Mouse (Mus musculus): ENCODE data around the gene Six2.

Gene Six2

GRCm38 (mm10) chr17:85688236-85688910 is at the start of gene Six2:
TSS of gene Six2 (minus strand) at chr17:85688274.
- peak; percentile 62 for DNase-seq (ENCODE audit: inconsistent ontology term)

DNA sequence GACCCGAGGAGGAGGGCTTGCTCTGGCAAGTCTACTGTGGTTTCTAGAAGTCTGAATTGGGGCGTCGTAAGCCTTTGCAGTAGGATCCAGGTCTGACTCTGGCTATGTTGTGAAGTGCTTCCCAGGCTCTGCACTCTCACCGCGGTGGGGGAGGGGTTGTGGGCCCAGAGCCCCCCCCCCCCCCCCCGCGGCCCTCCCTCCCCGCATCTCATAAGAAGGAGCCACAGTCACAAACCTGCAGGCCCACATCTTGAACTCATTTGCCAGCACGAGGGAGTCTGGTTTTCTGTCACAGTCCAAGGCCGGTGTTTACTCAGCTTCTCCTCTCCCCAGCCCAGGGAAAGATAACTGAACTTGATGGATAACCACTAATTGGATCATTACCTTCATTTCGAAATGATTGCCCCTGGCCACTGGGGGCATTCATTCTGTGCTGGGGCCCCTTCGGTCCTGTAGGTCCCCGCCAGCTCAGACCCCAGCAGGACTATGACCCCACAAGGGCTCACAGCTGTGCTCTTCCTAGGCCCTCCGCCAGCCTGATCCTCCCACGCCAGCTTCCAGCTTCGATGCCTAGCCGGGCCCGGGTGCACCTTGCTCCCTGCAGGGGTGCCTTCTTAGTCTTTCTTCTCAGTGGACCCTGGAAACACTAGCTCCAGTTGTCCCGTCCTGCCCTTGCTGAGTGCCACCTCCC is 49.2 kb upstream of the Six2 start:
- no peak for DNase-seq (ENCODE audit: inconsistent ontology term)

GRCm38 (mm10) chr17:85731329-85731728 is 43.3 kb upstream of the Six2 start:
- no peak for DNase-seq (ENCODE audit: inconsistent ontology term)

- no peak for DNase-seq (ENCODE audit: inconsistent ontology term)
Measured at GRCm38 (mm10) chr17:85730231-85731015, 42.3 kb upstream of the Six2 start.

DNA sequence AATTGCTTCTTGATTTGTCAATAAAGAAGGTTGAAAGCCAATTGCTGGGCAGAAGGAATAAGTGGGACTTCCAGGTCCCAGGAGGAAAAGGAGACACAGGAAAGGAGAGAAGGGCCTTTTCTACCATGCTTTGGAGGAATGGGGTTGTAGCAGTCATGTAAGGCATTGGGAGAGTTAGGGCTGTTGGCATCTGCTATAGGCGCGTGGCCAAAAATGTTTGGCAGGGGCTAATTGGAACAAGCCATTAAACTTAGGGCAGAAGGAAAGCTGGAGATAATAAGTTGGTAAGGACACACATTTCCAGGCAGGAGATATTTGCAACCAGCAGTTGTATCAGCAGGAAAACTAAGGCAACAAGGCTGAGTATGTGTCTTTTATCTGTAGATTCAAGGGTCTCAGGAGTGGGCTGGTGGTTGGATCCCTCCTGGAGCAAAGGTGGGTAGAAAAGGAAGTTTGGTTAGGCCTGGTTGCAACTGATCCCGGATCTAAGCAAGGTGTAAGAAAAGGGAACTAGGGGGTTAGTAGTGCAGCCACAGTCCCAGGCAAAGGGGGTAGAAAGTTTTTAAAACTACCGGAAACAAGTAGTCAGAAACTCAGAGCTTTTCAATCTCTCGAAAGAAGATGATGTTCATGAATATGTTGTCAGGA is 40.1 kb upstream of the Six2 start:
- DNase-seq (ENCODE audit: inconsistent ontology term), result peak; percentile 22

DNA sequence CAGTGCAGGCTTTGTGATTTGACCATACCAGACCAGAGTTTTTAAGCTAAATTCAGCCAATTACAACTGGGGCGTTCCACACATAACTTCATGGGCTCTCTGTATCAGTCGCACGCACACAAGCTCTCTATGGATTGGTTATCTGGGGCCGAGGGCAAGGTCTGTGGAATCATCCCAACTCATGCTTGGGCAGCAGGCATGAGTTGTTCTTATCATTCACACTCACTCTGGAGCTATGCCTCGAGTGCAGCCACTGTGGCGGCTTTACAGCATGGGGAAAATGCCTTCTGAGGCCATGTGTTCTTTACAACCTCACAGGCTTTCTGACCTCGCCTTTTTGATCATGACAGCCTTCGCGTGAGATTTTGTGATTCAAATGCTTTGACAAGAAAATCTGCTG is 37.9 kb upstream of the Six2 start:
- DNase-seq (ENCODE audit: inconsistent ontology term), result no peak

DNA sequence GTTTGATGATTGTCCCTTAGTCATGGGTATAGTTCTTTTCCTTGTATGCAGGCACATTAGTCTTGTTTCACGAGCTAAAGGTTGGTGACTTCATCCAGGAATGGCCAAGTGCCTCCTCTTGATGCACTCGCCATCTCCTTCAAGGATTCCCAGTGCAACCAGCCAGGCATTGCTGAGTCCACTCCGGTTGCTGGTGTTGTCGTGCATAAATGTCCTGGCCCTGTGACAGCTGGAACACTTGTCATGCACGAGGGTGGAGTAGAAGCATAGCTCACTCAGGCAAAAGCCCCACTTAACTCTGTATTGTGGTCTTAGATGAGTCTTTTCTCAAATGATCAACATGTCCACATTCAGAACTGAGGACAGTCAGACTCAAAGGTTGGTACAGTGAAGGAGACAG is 35.1 kb upstream of the Six2 start:
- DNase-seq (ENCODE audit: inconsistent ontology term), result no peak

DNA sequence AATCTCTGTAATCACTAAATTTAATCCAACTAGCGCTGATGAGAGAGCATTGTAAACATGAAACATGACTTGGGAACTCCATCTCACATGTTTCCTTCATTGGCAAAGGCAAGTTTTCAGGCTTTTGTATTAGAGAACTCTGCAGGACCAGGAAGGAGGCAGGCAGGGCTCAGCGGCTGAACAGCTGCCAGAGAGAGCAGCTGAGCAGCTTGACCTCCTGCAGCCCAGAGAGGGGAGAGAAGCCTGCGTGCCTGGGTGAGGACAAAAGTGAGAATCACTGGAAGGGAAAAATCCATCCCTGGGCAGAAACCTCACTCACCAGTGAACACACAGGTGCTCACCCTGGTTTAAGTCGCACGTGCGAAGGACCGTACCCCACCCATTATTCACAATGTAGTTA is 29.2 kb upstream of the Six2 start:
- no peak for DNase-seq (ENCODE audit: inconsistent ontology term)

GRCm38 (mm10) chr17:85715784-85716183 is 27.7 kb upstream of the Six2 start:
- DNase-seq (ENCODE audit: inconsistent ontology term), result no peak

DNA sequence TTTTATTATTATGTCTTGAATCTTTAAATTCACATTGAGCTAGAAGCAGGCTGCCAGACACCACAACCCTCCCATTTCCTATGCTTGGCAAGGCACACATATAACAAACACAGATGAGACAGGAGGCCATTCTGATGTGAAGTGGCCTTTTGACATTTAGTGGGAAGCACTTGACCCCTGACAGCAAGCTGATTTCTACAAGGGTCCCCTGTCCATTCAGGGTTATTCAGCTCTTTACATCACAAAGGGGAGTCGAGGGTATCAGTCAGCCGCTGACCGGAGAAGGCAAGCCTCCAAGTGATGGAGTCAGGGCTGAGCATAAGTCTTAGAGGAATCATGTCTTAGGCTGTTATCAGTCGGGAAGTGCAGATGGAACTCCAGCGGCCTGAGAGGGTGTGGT is 26.3 kb upstream of the Six2 start:
- no peak for DNase-seq (ENCODE audit: inconsistent ontology term)

DNA sequence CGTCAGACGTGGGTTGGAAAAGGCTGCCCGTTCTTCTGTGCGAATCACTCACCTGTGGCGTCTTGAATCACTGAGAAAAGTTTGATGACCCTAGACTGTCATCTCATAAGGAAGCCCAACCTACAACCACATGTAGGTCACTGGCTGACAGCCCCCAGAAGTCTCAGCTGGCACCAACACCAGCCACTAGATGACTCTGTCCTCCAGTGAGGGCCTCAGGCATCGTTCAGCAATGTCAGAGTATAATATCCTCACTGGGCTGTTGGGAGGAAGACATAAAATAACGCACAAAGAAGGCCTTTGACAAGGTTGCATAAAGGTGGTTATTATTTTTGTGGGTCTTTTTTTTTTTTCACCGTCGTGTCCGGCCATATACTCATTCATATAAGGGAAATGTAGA is 24.8 kb upstream of the Six2 start:
- DNase-seq (ENCODE audit: inconsistent ontology term), result no peak

DNA sequence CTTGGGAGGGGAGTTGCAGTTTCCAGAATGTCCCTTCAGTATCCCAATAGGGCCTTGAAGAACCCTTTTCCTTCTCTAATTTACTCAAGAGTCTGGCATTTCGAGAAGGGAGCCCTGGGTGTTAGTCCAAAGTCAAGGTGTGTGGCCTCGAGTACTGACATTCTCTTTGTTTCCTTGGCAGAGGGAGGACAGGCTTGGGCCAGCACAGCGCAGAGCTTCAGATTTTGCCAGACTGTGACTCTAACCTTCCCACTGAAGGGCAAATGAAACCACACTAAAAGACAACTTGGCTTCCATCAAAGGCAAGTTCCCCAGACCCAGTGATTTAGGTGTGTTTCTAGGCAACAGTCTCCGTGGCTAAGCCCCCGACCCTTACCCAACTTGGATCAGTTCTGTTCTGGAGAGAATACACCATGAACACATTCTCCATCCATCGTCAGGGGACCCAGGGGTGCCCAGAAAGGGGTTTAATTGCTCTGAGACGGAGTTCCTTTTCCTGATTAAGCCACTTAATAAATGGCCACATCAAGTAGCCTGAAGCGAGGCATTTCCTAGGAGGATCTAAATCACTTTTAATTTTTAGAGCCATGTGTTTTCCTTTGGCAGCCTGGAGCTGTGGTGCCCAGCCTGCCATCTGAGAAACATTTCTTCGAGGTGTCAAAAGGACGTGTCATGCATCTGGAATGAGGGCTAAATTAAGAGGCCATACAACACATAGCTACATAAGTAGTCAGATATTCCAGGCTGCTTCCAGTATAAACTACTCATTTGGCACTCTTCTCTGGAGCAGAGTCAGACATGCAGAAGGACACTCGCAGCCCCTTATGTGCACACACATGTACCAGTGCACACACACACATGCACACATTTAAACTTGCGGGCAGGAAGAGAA is 16.5 kb upstream of the Six2 start:
- no peak for DNase-seq (ENCODE audit: inconsistent ontology term)

GRCm38 (mm10) chr17:85700028-85700427 is 12.0 kb upstream of the Six2 start:
- DNase-seq (ENCODE audit: inconsistent ontology term), result no peak

DNA sequence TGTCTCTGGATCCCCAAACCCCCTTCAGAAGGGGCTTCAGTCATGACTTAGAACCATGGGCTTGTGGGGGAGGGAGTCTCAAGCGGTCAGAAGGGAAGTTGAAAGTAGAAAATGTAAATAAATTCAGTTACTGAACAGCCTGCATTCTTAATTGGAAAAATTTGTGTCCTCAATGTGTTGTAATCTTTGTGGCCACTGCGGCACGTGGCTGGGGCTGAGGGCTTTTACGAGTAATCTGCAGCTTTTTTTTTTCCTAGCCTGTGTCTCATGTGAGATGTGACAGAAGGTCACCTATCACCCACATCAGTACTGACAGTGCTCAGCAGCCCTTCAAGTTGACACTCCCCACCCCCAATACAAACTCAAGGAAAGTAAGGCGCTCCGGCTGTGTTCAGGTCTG is 10.6 kb upstream of the Six2 start:
- no peak for DNase-seq (ENCODE audit: inconsistent ontology term)

DNA sequence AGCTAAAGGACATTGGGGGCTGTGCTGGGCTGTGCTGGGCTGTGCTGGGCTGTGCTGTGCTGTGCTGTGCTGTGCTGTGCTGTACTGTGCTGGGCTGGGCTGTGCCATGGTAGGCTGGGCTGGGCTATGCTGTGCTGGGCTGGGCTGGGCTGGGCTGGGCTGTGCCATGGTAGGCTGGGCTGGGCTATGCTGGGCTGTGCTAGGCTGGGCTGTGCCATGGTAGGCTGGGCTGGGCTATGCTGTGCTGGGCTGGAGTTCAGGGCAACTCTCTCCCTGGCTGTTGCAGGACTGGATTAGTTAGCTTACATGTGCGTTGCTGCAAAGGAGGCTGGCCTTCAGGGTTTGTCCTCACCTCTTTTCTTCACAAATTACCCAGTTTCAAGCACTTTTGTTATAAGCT is 9.9 kb upstream of the Six2 start:
- DNase-seq (ENCODE audit: inconsistent ontology term), result no peak

GRCm38 (mm10) chr17:85694499-85694898 is 6.4 kb upstream of the Six2 start:
- DNase-seq (ENCODE audit: inconsistent ontology term), result no peak

DNA sequence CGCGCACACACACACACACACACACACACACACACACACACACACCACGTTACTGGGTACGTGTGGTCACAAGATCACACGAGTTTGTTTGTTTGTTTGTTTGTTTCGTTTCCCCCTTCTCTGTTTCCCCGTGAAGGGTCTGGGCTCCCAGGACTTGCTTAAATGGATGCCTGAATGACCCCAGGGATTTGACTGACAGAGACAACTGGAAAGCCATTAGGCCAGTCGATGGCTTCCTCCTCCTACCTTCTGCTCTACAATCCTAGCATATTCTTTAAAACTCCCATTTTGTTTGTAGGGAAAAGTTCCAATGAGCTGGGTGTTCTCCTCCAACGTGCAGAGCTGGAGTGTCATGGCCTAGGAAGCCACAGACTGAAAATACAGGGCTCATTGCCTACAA is 5.0 kb upstream of the Six2 start:
- no peak for DNase-seq (ENCODE audit: inconsistent ontology term)

GRCm38 (mm10) chr17:85692594-85692993 is 4.5 kb upstream of the Six2 start:
- no peak for DNase-seq (ENCODE audit: inconsistent ontology term)

GRCm38 (mm10) chr17:85691701-85692536 is 3.8 kb upstream of the Six2 start:
- no peak for DNase-seq (ENCODE audit: inconsistent ontology term)

DNA sequence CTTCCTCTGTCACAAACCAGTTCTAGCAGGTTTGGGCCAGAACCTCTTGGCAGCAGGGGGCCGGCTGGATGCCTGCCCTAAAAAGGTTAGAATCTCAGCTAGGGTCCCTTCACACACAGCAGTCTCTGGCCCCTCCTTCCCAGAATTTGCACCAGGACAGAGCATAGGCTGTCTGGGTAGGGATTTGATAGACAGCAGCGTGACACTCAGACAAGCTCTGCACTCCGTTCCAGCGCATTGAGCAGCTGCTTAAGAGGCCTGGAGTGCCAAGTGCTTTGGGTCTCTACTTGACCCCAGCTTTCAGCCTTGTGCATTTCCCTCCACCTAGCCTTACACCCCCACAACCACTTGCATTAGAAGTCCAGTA is 2.9 kb upstream of the Six2 start:
- DNase-seq (ENCODE audit: inconsistent ontology term), result no peak
